Mouse (Mus musculus) kidney, adult 2 months (tissue): Measurements from ENCODE around the gene Prkcz.

Experiments used
- CTCF ChIP-seq: fragments of 200-500 bp; conservative IDR thresholded peaks from 2 replicates; pipeline ENCODE4 v1.5.1; 2011; ENCODE audit warnings: low read depth, mild to moderate bottlenecking, control low read depth, low read length, moderate library complexity, mixed read lengths; ENCODE audit not compliant: insufficient read depth, insufficient read length
- POLR2A ChIP-seq: fragments of 200-500 bp; IDR thresholded peaks from one replicate; pipeline ENCODE4 v1.6.1; 2011; ENCODE audit warnings: low read depth, low read length, control low read depth

DNA sequence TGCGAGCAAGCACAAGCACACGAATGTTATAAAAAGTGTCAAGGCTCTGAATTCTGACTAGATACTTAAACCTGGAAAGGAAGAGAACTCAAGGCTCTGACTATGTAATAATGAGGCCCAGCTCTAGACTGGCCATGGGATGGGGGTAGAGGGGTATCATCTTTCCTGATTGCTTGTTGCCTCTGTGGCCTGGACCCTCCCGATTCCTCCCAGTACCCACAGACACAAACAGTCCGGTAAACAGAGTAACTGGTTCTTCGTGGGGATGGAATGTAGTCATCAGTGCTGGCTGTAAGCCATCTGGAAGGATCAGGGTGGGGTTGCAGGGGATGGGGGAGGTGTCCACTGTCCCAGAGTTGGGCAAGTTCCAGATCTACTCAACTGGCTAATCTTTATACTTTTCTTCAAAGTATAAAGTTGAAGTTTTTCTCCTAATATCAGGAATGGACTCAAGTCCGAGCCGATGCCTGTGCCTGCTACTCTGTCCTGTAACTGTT is 94.1 kb downstream of the Prkcz start:
- TF ChIP-seq CTCF: no peak
- TF ChIP-seq POLR2A: no peak
